Comparison of ENCODE assay signal across 17 mouse cellular contexts in the genomic region with DNA sequence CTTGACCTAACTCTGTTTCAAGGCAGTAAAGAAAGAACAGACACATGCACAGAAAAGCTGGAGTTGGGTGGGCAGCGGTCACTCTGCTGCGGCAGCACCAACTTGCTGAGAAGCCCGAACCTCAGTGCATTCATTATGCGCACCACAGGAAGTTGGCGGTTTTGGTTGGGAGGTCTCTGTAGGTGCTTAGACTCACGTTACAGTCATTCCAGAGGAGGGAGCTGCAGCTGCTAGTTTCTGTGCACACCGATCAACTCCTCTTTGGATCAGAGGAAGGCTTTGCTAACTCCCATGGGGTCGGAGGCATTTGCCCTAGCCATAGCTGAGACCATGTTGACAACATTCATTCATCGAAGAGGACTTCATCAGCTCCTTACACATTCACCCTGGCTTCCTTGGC.
"Had no signal": no experiment of that assay in that cellular context is flagged by ENCODE, and none has a peak within 500 bp of the region (broad histone marks: within the 10 kb centered on the region; RNA-seq: fewer than 3 reads in every experiment).

No protein-coding gene starts in this region.

- H3K4me3 ChIP-seq: kidney, embryonic 15.5 days; left cerebral cortex, adult 2 months; limb, embryonic 12.5 days; liver, embryonic 13.5 days; lung, embryonic 15.5 days; megakaryocyte, embryonic 14.5 days; midbrain, embryonic 12.5 days had no signal

- ATAC-seq: intestine, embryonic 16.5 days; liver, postnatal 0 days; midbrain, embryonic 16.5 days had no signal

- H3K9me3 ChIP-seq: kidney, embryonic 15.5 days; limb, embryonic 12.5 days; liver, embryonic 13.5 days; lung, embryonic 15.5 days; midbrain, embryonic 12.5 days had no signal

- H3K4me1 ChIP-seq: liver, embryonic 13.5 days; megakaryocyte, embryonic 14.5 days had no signal

- DNase-seq: kidney, adult 2 months; kidney, postnatal 14 days; liver; liver, embryonic 13.5 days; liver, postnatal 0 days; lung, postnatal 14 days; right cerebral cortex, adult 18-20 months had no signal

- H3K27me3 ChIP-seq: kidney, embryonic 15.5 days; limb, embryonic 12.5 days; liver, embryonic 13.5 days; lung, embryonic 15.5 days had no signal

- H3K27ac ChIP-seq: kidney, embryonic 15.5 days; left cerebral cortex, adult 2 months; limb, embryonic 12.5 days; liver, embryonic 13.5 days; lung, embryonic 15.5 days; macrophage; midbrain, embryonic 12.5 days; stomach, postnatal 0 days had no signal

- H3K36me3 ChIP-seq: kidney, embryonic 15.5 days; limb, embryonic 12.5 days; liver, embryonic 13.5 days; lung, embryonic 15.5 days; midbrain, embryonic 12.5 days had no signal
